Mouse (Mus musculus): ENCODE data around the gene Frmd4a.
"Not testable (repeated sequence)": the region's sequence is repeated elsewhere in the genome, so short reads cannot be mapped to it uniquely, and the experiment has no call there.

Gene Frmd4a

DNA sequence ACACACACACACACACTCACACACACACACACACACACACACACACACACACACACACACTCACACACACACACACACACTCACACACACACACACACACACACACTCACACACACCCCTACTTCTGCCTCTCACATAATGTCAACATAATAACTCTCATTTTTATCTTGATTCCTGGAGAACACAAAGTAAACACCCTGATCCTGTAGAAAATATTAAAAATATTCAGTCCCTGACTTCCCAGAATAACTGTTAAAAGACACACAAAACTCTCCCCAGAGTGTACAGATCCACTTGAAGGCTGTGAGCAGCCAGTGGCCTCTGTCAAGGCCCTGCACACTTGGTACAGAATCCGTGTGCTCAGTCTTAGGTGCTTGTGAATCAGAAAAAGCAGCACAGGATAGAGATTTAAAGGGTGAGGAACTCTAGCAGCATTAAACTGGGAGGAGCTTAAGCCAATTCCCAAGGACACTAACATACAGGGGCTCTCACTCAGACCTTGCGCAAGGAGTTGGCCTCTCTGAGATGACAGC is 597.6 kb downstream of the Frmd4a start:
- DNase-seq (ENCODE audit: extremely low spot score): no peak

DNA sequence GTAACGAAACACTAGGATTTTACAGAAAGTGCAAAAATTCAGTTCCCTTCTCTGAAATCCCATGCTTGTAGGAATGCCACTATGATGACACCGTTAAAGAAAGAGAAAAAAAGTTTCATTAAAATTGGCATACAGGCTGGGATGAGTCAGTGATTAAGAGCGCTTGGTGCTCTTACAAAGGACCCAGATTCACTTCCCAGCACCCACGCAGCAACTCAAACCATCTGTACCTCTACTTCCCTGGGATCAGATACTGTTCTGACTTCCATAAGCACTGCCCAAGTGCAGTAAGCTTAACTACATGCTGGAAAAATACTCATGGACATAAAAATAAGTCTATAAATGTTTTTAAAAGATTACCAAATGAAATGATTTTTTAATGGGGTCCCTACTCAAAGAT is 599.5 kb downstream of the Frmd4a start:
- no peak for DNase-seq (ENCODE audit: extremely low spot score)

DNA sequence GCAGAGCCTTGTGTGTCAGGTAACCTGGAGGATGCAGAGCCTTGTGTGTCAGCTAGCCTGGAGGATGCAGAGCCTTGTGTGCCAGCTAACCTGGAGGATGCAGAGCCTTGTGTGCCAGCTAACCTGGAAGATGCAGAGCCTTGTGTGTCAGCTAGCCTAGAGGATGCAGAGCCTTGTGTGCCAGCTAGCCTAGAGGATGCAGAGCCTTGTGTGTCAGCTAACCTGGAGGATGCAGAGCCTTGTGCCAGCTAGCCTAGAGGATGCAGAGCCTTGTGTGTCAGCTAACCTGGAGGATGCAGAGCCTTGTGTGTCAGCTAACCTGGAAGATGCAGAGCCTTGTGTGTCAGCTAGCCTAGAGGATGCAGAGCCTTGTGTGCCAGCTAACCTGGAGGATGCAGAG is 601.6 kb downstream of the Frmd4a start:
- DNase-seq (ENCODE audit: extremely low spot score): not testable (repeated sequence)

DNA sequence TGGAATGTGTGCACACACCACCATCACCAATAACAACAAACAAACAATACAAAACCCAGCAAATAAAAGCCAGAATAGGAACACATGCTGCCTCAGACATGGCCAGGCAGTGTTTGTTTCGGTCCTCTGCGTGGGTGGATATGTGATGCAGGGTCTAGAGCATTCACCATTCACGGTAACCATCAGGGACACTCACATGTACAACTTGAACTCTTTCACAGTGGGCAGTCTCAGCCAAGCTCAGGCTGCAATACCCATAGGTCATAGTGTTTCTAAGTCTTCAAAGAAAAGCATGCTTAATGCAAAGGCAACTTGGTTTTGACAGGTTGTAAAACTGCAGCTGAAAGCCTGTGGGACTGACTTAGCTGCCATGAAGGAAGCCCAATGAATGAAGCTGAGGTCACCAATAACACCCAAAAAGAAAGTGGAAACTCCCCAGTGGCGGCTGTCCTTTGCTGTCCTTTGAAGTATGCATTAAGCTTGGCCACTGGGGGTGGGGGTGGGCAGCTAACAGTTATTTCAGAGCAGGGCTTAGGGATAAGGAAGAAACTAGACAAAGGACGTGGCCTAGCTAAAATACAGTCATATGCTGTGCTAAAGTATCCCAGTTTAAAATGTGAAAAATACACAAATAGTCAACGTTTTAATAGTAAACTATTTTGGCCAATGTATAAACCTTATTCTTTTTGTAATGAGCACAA is 602.5 kb downstream of the Frmd4a start:
- no peak for DNase-seq (ENCODE audit: extremely low spot score)

DNA sequence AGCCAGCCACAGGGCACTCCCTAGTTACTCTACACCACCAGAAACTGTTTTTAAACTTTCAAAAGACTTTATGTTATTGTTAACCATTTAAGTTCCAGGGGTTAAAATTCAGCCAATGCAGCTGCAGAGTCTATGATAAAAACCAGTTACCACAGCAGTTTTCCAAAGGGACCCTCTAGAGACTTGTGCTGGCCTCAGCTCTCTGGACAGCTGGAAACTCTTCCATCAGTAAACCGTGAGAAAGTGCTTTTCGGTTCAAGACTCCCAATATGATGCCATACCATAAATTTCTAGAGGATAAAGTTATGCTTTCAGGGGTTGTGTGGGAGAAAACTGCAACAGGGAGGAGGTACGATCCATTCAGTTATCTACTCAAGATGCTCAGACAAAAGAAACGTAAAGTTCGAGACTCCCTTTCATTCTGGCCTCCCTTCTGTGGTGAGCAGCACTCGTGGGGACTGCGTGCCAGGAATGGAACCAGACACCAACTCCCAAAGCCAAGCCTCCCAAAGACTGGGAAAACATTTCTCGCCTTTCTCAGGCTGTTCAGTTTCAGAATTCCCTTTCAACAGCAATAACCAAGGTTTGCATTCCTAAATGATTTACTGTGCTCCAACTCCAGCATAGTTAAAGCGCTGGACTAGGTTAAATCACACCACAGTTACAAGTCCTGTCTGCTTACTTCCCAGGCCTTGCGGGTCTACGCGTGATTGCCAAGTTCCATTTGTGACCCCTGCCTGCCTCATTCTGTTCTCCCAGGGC is 603.3 kb downstream of the Frmd4a start:
- no peak for DNase-seq (ENCODE audit: extremely low spot score)

DNA sequence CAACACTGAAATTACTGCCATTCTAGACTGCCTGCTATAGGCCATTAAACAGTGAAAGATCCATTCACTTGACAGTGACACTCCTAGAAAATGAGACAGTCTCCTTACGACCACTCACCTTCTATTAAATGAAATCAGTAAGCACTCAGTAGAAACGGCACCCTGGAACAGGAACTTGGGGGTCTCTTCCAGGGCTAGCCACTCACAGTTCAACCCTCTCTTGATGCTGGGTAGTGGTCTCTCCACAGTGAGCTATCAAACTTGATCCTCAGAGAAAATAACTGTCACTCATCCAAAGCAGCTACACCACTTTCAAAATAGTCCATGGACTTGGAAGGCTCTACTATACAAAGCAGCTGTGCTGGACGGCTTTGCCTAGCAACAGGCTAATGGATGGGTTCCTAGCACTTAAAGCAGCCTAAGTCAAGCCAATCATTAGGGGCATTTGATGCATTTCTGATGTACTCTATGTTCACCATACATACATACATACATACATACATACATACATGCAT is 604.0 kb downstream of the Frmd4a start:
- no peak for DNase-seq (ENCODE audit: extremely low spot score)

DNA sequence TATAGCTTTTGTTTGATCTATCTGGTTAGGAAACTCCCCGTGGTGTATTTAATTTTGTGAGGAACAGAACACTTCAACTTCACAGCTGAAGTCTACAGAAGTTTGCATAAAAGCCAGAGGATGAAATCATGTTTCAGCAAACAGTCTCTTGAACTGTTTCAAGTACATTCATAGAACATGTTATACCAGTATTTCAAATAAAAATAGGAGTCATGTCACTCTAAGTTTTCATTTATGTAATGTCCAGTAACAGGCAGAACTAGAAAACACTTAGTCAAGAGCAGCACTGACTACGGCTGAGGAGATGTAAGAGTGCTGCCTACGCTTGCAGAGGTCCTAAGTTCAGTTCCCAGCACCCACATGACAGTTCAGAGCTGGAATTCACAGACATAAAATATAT is 609.4 kb downstream of the Frmd4a start:
- DNase-seq (ENCODE audit: extremely low spot score): no peak

DNA sequence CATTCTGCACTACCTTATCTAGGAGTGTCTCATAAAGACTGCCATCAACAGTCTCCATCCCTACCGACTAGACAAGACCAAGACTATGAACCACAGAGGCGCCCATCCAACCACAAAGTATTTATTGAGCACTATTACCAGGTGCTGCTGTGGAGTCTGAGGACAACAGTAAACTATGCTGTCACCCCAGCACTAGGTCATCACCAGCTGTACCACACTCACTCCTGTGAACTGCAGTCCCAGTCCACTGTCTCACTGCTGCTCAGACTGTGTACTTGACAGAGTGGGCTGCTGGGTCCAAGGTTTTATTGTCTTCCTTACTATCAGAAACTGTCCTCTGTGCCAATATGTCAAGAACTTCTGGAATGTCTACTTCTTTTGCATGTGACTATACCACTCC is 611.4 kb downstream of the Frmd4a start:
- no peak for DNase-seq (ENCODE audit: extremely low spot score)

DNA sequence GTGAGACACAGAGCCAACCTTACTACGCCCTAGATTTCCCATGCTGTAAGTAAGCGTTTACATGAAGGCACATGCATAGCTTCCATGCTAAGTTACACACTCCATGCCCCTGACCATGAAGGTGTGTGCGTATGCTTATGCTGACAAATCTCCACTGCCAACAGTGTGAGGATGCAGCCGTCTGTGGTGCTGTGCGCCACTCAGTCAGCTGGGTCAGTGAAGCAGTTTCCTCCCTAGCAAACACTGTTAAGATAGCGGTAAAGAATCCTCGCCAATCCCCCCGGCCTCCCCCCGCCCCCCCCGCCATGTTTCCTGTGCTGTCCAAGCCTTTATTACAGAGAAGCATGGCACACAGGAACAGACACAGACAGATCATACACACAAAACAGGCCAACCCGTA is 612.0 kb downstream of the Frmd4a start:
- no peak for DNase-seq (ENCODE audit: extremely low spot score)

DNA sequence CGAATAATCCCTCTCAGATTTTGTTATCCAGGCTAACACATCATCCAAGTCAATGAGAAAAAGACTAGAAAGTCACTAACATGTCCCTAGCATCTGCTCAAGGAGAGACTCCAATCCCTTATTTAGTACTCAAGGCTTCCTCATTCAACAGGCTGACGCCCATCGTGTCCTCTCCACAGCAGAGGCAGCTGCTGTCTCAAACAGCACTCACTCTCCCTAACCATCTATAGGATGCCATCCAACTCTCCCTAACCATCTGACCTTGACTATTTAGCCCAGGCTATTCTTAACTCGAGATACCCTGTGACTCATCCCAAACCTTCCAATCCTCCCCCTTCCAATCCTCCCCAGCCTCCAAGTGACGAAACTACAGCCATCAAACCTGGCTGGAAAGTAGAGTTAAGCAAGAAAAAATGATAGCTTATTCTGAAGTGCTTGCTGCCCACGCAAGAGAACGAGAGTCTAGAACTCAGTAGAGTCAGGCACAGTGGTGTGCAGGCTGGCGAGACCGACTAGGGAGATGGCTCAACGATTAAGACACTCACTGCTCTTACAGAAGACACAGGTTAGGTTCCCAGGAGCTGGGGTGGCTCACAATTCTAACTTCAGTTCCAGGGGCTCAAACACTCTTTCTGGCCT is 612.8 kb downstream of the Frmd4a start:
- no peak for DNase-seq (ENCODE audit: extremely low spot score)

DNA sequence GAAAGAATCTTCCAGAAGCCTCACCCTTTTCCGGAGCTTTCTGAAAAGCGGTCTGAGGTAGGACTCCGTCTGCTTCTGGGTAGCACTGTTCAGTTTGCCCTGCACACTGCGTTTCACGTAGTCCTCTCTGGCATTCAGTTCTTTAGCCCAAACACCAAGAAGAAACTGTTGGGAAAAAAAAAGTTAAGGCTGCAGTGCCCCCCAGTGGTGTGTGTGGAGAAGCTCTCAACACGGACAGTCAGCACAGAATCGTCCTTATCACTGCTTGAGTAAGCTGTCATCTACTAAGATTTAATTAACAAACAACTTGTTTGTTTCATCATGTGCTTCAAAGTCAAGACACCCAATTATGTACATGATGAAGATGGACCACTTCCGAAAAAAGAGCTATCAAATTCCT is 618.3 kb downstream of the Frmd4a start:
- no peak for DNase-seq (ENCODE audit: extremely low spot score)

DNA sequence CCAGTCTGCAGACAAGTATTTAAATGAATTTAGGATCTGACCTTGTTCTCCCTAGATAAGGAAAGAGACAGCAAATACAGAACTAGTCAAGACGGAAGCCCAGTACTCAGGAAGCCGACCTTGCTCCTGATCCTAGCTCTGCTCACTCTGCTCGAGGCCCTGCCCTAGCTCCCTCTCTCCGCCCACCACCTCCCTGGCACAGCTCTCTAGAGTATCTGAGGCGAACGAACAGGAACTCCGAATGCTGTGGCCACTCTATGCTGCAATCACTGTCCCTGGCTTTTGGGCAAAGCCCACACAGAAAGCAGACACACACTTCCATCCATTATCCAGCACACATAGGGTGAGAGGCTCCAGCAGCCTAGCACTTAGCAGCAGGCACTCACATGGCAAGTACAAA is 619.1 kb downstream of the Frmd4a start:
- DNase-seq (ENCODE audit: extremely low spot score): no peak

DNA sequence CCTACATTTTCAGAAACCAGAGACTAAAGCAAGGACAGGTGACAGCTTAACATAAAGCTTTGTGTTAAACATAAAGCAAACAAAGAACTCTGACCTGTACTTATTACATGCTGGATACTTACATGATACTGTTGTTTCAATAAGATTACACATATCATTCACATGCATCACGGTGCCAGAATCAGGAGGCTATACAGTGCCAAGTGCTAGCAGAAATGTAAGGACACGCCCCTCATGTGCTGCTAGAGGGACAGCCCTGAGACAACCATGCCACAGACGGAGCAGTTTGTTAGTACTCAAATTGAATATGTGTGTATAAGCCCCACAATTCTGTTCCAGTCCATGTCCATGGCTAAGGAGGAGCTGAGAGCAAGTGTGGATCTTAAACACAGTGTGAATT is 620.7 kb downstream of the Frmd4a start:
- DNase-seq (ENCODE audit: extremely low spot score): no peak

DNA sequence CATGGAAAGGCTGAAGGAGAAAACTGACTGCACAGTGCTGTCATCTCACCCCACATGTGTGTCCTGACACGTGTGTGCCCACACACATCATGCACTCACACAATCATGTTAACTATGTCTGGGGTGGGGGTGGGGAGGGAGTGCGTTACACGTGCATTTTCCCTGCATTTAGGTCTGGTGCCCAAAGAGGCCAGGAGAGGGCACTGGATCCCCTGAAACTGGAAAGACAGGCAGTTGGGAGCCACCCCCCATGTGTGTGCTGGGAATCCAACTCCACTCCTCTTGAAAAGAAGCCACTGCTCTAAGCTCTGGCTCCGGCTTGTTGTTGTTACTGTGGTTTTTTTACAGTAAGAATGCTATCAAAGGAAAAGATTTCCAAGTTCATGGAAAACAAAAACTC is 627.5 kb downstream of the Frmd4a start:
- no peak for DNase-seq (ENCODE audit: extremely low spot score)

DNA sequence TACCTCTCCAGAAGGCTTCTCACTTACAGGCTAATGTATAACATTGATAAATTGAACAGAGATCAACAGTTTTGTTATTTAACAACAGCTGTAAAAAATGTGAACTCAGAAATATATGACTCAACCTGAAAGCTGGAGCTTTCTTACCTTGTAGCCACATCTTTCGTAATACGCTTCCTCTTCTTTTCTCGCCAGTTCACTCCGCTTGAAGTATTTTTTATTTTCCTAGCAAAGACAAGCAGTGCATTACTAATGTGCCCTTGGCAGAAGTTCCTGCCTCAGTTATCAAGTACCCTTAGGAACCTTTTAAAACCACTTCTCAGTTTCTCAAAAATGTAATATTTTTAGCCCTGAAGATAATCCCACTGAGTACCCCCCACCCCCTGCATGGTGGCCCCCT is 630.6 kb downstream of the Frmd4a start:
- no peak for DNase-seq (ENCODE audit: extremely low spot score)

DNA sequence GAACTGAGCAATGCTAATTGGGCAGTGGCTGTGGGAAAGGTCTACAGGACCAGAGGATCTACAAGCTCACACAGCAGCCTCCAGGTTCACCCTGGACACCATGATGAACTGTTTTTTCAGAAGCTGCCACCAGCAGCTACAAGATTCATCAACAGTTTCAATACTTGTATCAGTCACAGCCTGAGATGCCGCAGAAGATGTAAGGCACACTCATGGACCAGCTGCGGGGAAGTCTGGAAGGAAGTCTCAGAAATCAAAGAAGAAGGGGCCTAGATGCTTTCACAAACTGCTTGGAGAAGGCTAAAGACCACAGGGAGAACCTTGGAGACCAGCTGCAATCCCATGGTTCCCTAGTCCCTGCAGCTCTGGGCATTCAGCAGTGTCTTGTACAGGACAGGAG is 632.1 kb downstream of the Frmd4a start:
- no peak for DNase-seq (ENCODE audit: extremely low spot score)

DNA sequence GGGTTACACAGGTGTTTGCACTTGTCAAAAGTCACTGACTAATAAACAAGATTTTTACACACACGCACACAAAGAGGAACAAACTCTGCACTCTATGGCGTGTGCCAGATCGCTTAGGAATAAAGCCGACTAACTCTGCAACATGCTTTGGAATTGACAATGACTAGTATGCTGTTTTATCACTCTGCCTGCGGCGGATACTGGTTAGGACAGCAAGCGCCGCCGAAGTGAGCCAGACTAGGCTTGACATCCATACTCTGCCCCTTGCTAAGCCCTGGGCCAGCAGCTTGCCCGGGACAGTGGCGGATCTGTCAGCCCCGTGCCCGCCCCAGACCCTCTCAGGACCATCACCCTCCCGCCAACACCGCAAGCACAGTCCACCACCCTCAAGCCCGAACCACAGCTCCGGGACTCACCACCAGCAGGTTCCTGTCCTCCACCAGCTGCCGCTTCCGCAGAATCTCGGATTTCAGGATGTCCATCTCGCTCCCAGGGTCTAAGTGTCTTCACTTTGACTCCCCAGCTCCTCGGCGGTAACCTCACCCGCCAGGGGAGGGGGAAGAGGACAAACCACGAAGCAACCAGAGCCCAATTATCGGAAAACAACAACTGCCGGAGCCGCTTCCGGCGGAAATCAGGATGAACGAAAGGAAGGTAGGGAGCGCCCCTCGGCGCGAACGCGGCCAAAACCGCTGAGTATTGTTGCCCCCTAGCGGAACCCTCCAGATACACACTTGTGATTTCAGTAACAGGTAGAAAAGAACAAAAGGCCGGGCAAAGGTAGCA is 634.2 kb downstream of the Frmd4a start, which contains the start of gene Prpf18:
Prpf18 (minus strand) TSS at position 614 of the 786 bp plus-strand sequence.
- DNase-seq (ENCODE audit: extremely low spot score): peak; percentile 91

DNA sequence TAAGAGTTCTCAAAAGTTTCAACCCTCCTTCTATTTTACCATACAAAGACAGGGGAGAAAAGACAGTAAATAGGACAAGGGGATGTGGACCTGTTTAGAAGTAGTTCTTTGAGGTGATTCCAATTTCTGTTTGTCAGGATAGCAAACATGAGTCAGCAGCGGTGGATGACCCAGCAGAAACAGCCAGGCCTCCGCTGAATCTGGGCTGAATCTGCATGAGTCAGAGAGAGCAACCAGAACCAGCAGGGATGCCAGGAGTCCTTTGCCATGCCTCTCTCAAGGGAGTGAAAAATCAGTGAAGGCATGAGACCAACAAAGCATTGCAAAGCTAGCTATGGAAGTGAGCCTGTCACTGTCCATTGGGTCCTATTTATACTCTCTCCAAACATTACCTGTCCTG is 643.2 kb downstream of the Frmd4a start:
- no peak for DNase-seq (ENCODE audit: extremely low spot score)

All from embryo, embryonic 9.5 days (tissue).